Mouse (Mus musculus) forebrain, embryonic 14.5 days (tissue): ENCODE results near the gene Rptor. TPM values are rescaled to one million over a fixed set of nuclear protein-coding genes. Genes with fewer than 3 reads are reported as not detected.

Experiments
- ATAC-seq: fragments of 200-750 bp; cut with Nextera tagmentation; 2 replicates; pipeline ENCODE4 v1.8.0; 2017; ENCODE audit warnings: mild to moderate bottlenecking, moderate library complexity
- DNase-seq: peaks from one replicate; pipeline ENCODE4 v3.0.0-alpha.2; 2015; ENCODE audit warnings: low spot score
- H3K27ac ChIP-seq: fragments of 300-500 bp; sonication (generic); 2 replicates; pipeline ENCODE4 v1.5.1; 2014; ENCODE audit warnings: low read depth, mild to moderate bottlenecking, control low read depth, low read length, moderate library complexity
- H3K27me3 ChIP-seq: fragments of 300-500 bp; sonication (generic); replicated peaks from 2 replicates; pipeline ENCODE4 v1.6.1; 2014; ENCODE audit warnings: low read length, control low read depth, mixed read lengths; ENCODE audit not compliant: control insufficient read depth, insufficient read depth
- H3K36me3 ChIP-seq: fragments of 300-500 bp; sonication (generic); 2 replicates; pipeline ENCODE4 v1.6.1; 2014; ENCODE audit warnings: low read length, control low read depth; ENCODE audit not compliant: control insufficient read depth, insufficient read depth
- H3K4me1 ChIP-seq: fragments of 300-500 bp; sonication (generic); 2 replicates; pipeline ENCODE4 v1.6.1; 2014; ENCODE audit warnings: antibody characterized with exemption, low read length, control low read depth; ENCODE audit not compliant: control insufficient read depth, insufficient read depth
- H3K4me2 ChIP-seq: fragments of 300-500 bp; sonication (generic); 2 replicates; pipeline ENCODE4 v1.6.1; 2014; ENCODE audit warnings: mild to moderate bottlenecking, control low read depth, low read length
- H3K4me3 ChIP-seq: fragments of 300-500 bp; sonication (generic); 2 replicates; pipeline ENCODE4 v1.5.1; 2014; ENCODE audit warnings: low read depth, low read length, control low read depth
- H3K9ac ChIP-seq: fragments of 300-500 bp; sonication (generic); 2 replicates; pipeline ENCODE4 v1.6.1; 2014; ENCODE audit warnings: mild to moderate bottlenecking, low read length, control low read depth, moderate library complexity
- H3K9me3 ChIP-seq: fragments of 300-500 bp; sonication (generic); replicated peaks from 2 replicates; pipeline ENCODE4 v1.6.1; 2016; ENCODE audit warnings: low read length, control low read depth, mixed read lengths; ENCODE audit not compliant: control insufficient read depth
- WGBS: fragments of 180-500 bp; shearing (Covaris S2); extraction: QIAGEN DNeasy Blood & Tissue Kit; methylation state at CpG from one replicate; pipeline ENCODE4 v1.1.7; 2014; 5-methylcytosine and 5-hydroxymethylcytosine counted together
- polyA plus RNA-seq: library from polyadenylated mRNA; unstranded; fragments of >200 nt; fragmentation: Nextera tagmentation; extraction: Ambion mirVana; gene quantifications from 2 replicates; pipeline ENCODE4 v1.2.1, GENCODE M21; 2014

Gene Rptor
- polyA plus RNA-seq, 1 experiment from 2014 or later: 7.0 TPM

- Histone ChIP-seq H3K36me3 (0 out of 2 replicates have a peak, but pooled peaks cover 25% of the 10 kb centered on the region), H3K9ac (no peak overlapping the region), H3K4me2 (no peak overlapping the region), H3K4me1 (no peaks in the 10 kb centered on the region), H3K27me3 (no peaks in the 10 kb centered on the region), H3K4me3 (no peak overlapping the region), H3K9me3 (no peaks in the 10 kb centered on the region), H3K27ac (no peak overlapping the region)
- ATAC-seq: no peak
- WGBS: 96% methylated on average over 4 of the region's 4 CpGs
- DNase-seq: no peak
Measured at GRCm38 (mm10) chr11:119826239-119826638, 223.5 kb downstream of the Rptor start.

DNA sequence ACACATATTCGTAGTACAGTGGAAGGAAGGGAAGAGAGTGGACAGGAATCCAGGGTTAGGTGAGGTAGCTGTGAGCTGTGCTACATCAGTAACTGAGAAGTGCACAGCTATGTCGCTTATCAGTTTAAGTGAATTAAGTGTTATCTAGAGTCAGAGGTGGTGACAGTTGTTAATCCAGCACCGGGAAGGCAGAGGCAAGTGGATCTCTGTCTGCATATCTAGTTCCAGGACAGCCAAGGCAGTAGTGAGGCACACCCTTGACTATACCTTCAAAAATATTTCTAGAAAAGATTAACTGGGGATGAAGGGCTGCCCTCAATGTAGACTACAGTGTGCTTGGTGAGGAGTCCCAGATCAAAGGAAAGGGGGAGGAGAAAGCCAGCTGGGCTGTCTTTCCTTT is 226.4 kb downstream of the Rptor start:
- no peak overlapping the region for H3K4me2 ChIP-seq
- no peak for DNase-seq
- H3K36me3 ChIP-seq: 0 out of 2 replicates have a peak, but pooled peaks cover 17% of the 10 kb centered on the region
- no peaks in the 10 kb centered on the region for H3K9me3 ChIP-seq
- H3K9ac ChIP-seq: no peak overlapping the region
- no peak for ATAC-seq
- no peaks in the 10 kb centered on the region; the same call in 1 of the 2 replicates for H3K4me1 ChIP-seq
- no peak overlapping the region for H3K4me3 ChIP-seq
- no peaks in the 10 kb centered on the region for H3K27me3 ChIP-seq
- H3K27ac ChIP-seq: no peak overlapping the region
- WGBS: 91% methylated on average over 3 of the region's 3 CpGs

DNA sequence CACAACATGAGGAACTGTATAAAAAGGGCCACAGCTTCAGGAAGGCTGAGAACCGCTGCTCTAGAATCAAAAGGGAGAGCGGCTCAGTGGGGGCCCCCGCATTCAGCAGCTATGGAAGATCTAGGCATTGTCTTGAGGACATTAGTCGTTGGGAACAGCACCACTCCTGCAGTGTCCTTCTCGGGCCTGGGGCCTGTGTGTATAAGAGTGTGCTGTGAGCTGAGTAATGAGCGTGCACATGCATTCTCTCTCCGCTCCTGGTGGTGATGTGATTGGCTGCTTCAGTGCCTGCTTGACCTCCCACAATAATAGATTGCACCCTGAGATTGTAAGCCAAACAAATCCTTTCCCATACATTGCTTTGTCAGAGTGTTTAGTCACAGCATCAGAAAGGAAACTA is 229.0 kb downstream of the Rptor start:
- Histone ChIP-seq H3K27ac (no peak overlapping the region), H3K9me3 (no peaks in the 10 kb centered on the region), H3K27me3 (no peaks in the 10 kb centered on the region), H3K4me3 (no peak overlapping the region), H3K36me3 (0 out of 2 replicates have a peak, but pooled peaks cover 9% of the 10 kb centered on the region), H3K9ac (no peak overlapping the region), H3K4me2 (no peak overlapping the region), H3K4me1 (no peaks in the 10 kb centered on the region; the same call in 1 of the 2 replicates)
- no peak for DNase-seq
- no peak for ATAC-seq
- 45% methylated on average over 7 of the region's 7 CpGs for WGBS

DNA sequence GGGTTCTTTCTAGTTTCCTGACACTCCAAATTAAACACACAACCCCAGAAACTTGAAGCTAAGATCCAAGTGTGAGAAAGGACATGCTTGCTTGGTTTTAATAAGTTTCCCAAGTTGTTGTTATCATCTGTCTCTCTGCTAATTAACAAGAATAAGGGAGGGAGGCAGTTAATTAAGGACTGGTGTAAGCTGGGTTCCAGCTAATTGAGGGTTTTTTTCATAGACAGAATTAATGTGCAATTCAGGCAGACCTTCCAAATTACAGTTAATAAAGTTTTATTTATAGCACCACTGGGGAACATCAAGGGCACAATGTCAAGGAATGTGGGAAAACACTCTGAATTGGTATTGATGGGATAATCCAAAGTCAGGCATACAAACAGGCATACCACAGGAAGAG is 230.6 kb downstream of the Rptor start:
- Histone ChIP-seq H3K4me1 (no peaks in the 10 kb centered on the region; the same call in 1 of the 2 replicates), H3K4me2 (no peak overlapping the region), H3K27ac (no peak overlapping the region), H3K9ac (no peak overlapping the region), H3K9me3 (no peaks in the 10 kb centered on the region), H3K36me3 (0 out of 2 replicates have a peak, but pooled peaks cover 6% of the 10 kb centered on the region), H3K4me3 (no peak overlapping the region), H3K27me3 (no peaks in the 10 kb centered on the region)
- DNase-seq: peak; percentile 68
- ATAC-seq: no peak

DNA sequence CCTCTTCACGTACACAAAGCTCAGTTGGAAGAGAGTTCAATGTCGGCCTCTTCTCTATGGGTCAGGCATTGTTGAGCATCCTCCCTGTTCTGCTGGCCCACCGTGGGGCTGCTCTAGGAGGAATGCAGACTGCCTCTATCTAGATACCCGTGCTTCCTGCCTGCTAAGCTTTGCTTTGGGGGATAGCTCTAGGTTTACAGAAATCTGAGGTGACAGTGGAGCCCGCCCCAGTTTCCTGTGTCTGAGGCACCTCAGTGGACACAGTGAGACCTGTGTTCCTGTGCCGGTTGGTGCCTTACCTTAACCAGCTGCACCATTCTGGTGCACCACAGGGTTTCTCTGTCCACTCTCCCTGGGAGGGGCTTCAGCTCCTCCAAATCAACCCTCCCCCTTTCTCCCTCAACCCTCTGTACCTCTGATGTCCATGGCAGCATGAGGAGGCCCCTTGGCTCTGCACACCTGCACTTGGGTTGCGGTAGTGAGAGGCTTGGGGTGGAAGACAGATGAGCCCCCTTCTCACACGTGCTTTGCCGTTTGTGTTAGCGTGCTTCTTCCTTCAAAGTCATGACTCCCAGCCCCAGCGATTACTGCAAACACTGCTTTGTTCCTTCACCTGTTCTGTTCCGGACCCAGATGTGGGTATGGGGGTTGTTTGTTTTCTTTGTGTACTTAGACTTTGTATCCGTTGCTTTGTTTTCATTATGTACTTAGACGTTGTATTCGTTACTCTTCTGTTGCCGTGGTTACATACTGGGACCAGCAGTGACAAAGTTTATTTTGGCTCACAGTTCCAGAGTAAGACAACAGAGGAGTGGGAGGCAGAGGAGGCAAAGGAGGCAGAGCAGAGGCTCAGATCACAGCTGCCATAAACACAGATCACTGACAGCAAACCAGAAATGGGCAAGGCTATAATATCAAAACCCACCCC is 231.4 kb downstream of the Rptor start:
- no peak overlapping the region for H3K4me2 ChIP-seq
- H3K9me3 ChIP-seq: no peaks in the 10 kb centered on the region
- H3K27me3 ChIP-seq: no peaks in the 10 kb centered on the region
- no peak for ATAC-seq
- no peak for DNase-seq
- 69% methylated on average over 16 of the region's 16 CpGs for WGBS
- H3K27ac ChIP-seq: no peak overlapping the region
- H3K36me3 ChIP-seq: 0 out of 2 replicates have a peak, but pooled peaks cover 6% of the 10 kb centered on the region
- no peak overlapping the region for H3K4me3 ChIP-seq
- H3K9ac ChIP-seq: no peak overlapping the region
- H3K4me1 ChIP-seq: no peaks in the 10 kb centered on the region; the same call in 1 of the 2 replicates

GRCm38 (mm10) chr11:119836326-119836725 is 233.6 kb downstream of the Rptor start:
- ATAC-seq (no peak), DNase-seq (no peak)
- no peaks in the 10 kb centered on the region for H3K27me3 ChIP-seq
- no peak overlapping the region for H3K4me2 ChIP-seq
- no peaks in the 10 kb centered on the region for H3K9me3 ChIP-seq
- H3K36me3 ChIP-seq: 0 out of 2 replicates have a peak, but pooled peaks cover under 1% of the 10 kb centered on the region
- no peak overlapping the region for H3K27ac ChIP-seq
- H3K9ac ChIP-seq: no peak overlapping the region
- 92% methylated on average over 3 of the region's 3 CpGs for WGBS
- H3K4me3 ChIP-seq: no peak overlapping the region
- no peaks in the 10 kb centered on the region; the same call in 1 of the 2 replicates for H3K4me1 ChIP-seq

- ATAC-seq (no peak), DNase-seq (no peak)
- Histone ChIP-seq H3K9ac (no peak overlapping the region), H3K27ac (no peak overlapping the region), H3K4me1 (no peaks in the 10 kb centered on the region; the same call in 1 of the 2 replicates), H3K4me3 (no peak overlapping the region), H3K27me3 (no peaks in the 10 kb centered on the region), H3K36me3 (no peaks in the 10 kb centered on the region), H3K9me3 (no peaks in the 10 kb centered on the region), H3K4me2 (no peak overlapping the region)
- WGBS: 80% methylated on average over 1 of the region's 1 CpGs
Measured at GRCm38 (mm10) chr11:119837786-119838185, 235.1 kb downstream of the Rptor start.

GRCm38 (mm10) chr11:119839411-119840342 is 237.0 kb downstream of the Rptor start:
- Histone ChIP-seq H3K9me3 (no peaks in the 10 kb centered on the region), H3K9ac (no peak overlapping the region), H3K27me3 (no peaks in the 10 kb centered on the region), H3K4me3 (no peak overlapping the region), H3K4me2 (no peak overlapping the region), H3K36me3 (peaks cover 4% of the 10 kb centered on the region; the same call in 1 of the 2 replicates), H3K4me1 (no peaks in the 10 kb centered on the region), H3K27ac (no peak overlapping the region)
- DNase-seq (no peak), ATAC-seq (no peak)
- WGBS: 84% methylated on average over 10 of the region's 10 CpGs
